Mouse (Mus musculus) frontal cortex, postnatal 36 days (tissue): ENCODE measurements around the gene Slc8a2.

Experiments used
- DNase-seq, 2 experiments: peaks; one replicate each; pipeline ENCODE4 v3.0.0; 2022; ENCODE audit warnings: low spot score in 2 of 2

Slc8a2 gene

GRCm38 (mm10) chr7:16162036-16162435, 32.4 kb downstream of the Slc8a2 start:
- no peak for DNase-seq

- no peak for DNase-seq
These were observed 42.5 kb downstream of the Slc8a2 start for GRCm38 (mm10) chr7:16172141-16172581.

- no peak for DNase-seq
These were observed 43.0 kb downstream of the Slc8a2 start for GRCm38 (mm10) chr7:16172586-16173140.

GRCm38 (mm10) chr7:16173146-16173545, 43.5 kb downstream of the Slc8a2 start:
- DNase-seq, result no peak

- peak in 1 of 2 experiments; percentile 61 for DNase-seq
These were observed 45.2 kb downstream of the Slc8a2 start, which contains the start of gene Meis3 for GRCm38 (mm10) chr7:16174597-16175541. Meis3 (plus strand) TSS chr7:16175090.

- no peak for DNase-seq
These were observed 45.9 kb downstream of the Slc8a2 start for GRCm38 (mm10) chr7:16175542-16175931.

GRCm38 (mm10) chr7:16178114-16178513, 48.5 kb downstream of the Slc8a2 start:
- DNase-seq, result no peak

GRCm38 (mm10) chr7:16183663-16184062, 54.0 kb downstream of the Slc8a2 start:
- DNase-seq, result no peak

- DNase-seq, result no peak
These were observed 57.9 kb downstream of the Slc8a2 start for GRCm38 (mm10) chr7:16187494-16187893.

- DNase-seq, result peak; percentile 79 to 87
These were observed 62.7 kb downstream of the Slc8a2 start for GRCm38 (mm10) chr7:16192315-16192714.

GRCm38 (mm10) chr7:16193702-16194101, 64.1 kb downstream of the Slc8a2 start:
- no peak for DNase-seq

- DNase-seq, result no peak
These were observed 67.0 kb downstream of the Slc8a2 start for GRCm38 (mm10) chr7:16196616-16197015.

GRCm38 (mm10) chr7:16197166-16197565, 67.5 kb downstream of the Slc8a2 start:
- DNase-seq, result no peak

- DNase-seq, result no peak
These were observed 68.9 kb downstream of the Slc8a2 start for GRCm38 (mm10) chr7:16198540-16198939.

GRCm38 (mm10) chr7:16201136-16201535, 71.5 kb downstream of the Slc8a2 start:
- no peak for DNase-seq

GRCm38 (mm10) chr7:16202756-16203504, 73.3 kb downstream of the Slc8a2 start:
- no peak for DNase-seq

GRCm38 (mm10) chr7:16203505-16203903, 73.9 kb downstream of the Slc8a2 start:
- no peak for DNase-seq

GRCm38 (mm10) chr7:16204791-16205190, 75.2 kb downstream of the Slc8a2 start:
- no peak for DNase-seq

GRCm38 (mm10) chr7:16207076-16207475, 77.5 kb downstream of the Slc8a2 start:
- DNase-seq, result no peak

- peak; percentile 45 to 65 for DNase-seq
These were observed 77.9 kb downstream of the Slc8a2 start for GRCm38 (mm10) chr7:16207496-16207895.

- no peak for DNase-seq
These were observed 79.4 kb downstream of the Slc8a2 start for GRCm38 (mm10) chr7:16208781-16209665.
